Mouse (Mus musculus): Measurements from ENCODE around the gene Gm21988.

- TF ChIP-seq ZNF384 (IDR thresholded peaks at IDR 0.05; ENCODE audit: low read depth, low read length) (no peak), ZC3H11A (IDR thresholded peaks at IDR 0.05; ENCODE audit: borderline replicate concordance, low read depth, low read length) (no peak), CHD2 (IDR thresholded peaks at IDR 0.05; ENCODE audit: low read depth, low read length) (no peak)
These were observed 25.6 kb upstream of the Gm21988 start for GRCm38 (mm10) chr11:70265252-70265651.
